In genomic region chr7:30184641-30185348, GRCm38 (mm10) we compare ENCODE assay signal across 10 mouse cellular contexts. TPM values are rescaled to one million over a fixed set of nuclear protein-coding genes. Genes with fewer than 3 reads are reported as not detected.
DNase-seq lines count a peak whose midpoint lies in the region; ATAC-seq and TF ChIP-seq lines count a peak whose summit lies in the region.
"Had no signal": no experiment of that assay in that cellular context is flagged by ENCODE, and none has a peak within 500 bp of the region (broad histone marks: within the 10 kb centered on the region; RNA-seq: fewer than 3 reads in every experiment).

No protein-coding gene starts in this region.

- TF ChIP-seq POLR2A in cerebellum, adult 2 months (IDR thresholded peaks at IDR 0.05; ENCODE audit: borderline replicate concordance, insufficient read depth, low read length): no peak
- no peak for TF ChIP-seq POLR2A in kidney, adult 2 months (IDR thresholded peaks at IDR 0.05; ENCODE audit: low read depth, low read length)

- H3K4me3 ChIP-seq in cerebellum, adult 2 months (replicated peaks; ENCODE audit: insufficient read depth, low read depth, low read length): no peak overlapping the region
- no peak overlapping the region for H3K4me3 ChIP-seq in kidney, adult 2 months (ENCODE audit: insufficient read depth, low read depth, low read length)
- peak overlapping the region; percentile 72 for H3K4me3 ChIP-seq in E14TG2a.4 (replicated peaks; ENCODE audit: low read length)
- no peak overlapping the region for H3K4me3 ChIP-seq in hindbrain, postnatal 0 days (ENCODE audit: low read length)
- no peak overlapping the region for H3K4me3 ChIP-seq in forebrain, embryonic 14.5 days (ENCODE audit: low read depth, low read length)

- peak overlapping the region; percentile 24; the same call in 1 of the 2 replicates for H3K27ac ChIP-seq in cerebellum, adult 2 months (ENCODE audit: insufficient read depth, low read length)
- peak overlapping the region; percentile 58; the same call in 1 of the 2 replicates for H3K27ac ChIP-seq in kidney, adult 2 months (ENCODE audit: insufficient read depth, low read depth, low read length)
- H3K27ac ChIP-seq in hindbrain, postnatal 0 days: no peak overlapping the region
- no peak overlapping the region for H3K27ac ChIP-seq in forebrain, embryonic 14.5 days (ENCODE audit: low read depth, low read length)
- H3K27ac ChIP-seq: limb, embryonic 13.5 days; neural tube, embryonic 15.5 days had no signal

- WGBS in cerebellum, adult 2 months: 72% methylated on average over 13 of the region's 13 CpGs
- 76% methylated on average over 13 of the region's 13 CpGs for WGBS in kidney, adult 2 months
- WGBS in hindbrain, postnatal 0 days: 73% methylated on average over 13 of the region's 13 CpGs
- WGBS in forebrain, embryonic 14.5 days: 77% methylated on average over 13 of the region's 13 CpGs

- no peaks in the 10 kb centered on the region for H3K9me3 ChIP-seq in E14TG2a.4 (ENCODE audit: low read length)
- H3K9me3 ChIP-seq in hindbrain, postnatal 0 days (ENCODE audit: low read length): no peaks in the 10 kb centered on the region
- no peaks in the 10 kb centered on the region for H3K9me3 ChIP-seq in forebrain, embryonic 14.5 days (replicated peaks; ENCODE audit: control insufficient read depth, low read length)
- H3K9me3 ChIP-seq: limb, embryonic 13.5 days; neural tube, embryonic 15.5 days had no signal

- H3K27me3 ChIP-seq in cerebellum, adult 2 months (ENCODE audit: control insufficient read depth, insufficient read depth, low read length): no peaks in the 10 kb centered on the region
- no peaks in the 10 kb centered on the region for H3K27me3 ChIP-seq in kidney, adult 2 months (replicated peaks; ENCODE audit: control insufficient read depth, insufficient read depth, low read length)
- no peaks in the 10 kb centered on the region for H3K27me3 ChIP-seq in E14TG2a.4 (ENCODE audit: insufficient read depth, low read length)
- H3K27me3 ChIP-seq in hindbrain, postnatal 0 days (ENCODE audit: insufficient read depth, low read length): no peaks in the 10 kb centered on the region
- no peaks in the 10 kb centered on the region for H3K27me3 ChIP-seq in forebrain, embryonic 14.5 days (replicated peaks; ENCODE audit: control insufficient read depth, insufficient read depth, low read length)
- H3K27me3 ChIP-seq: limb, embryonic 13.5 days; neural tube, embryonic 15.5 days had no signal

- TF ChIP-seq CTCF in cerebellum, adult 2 months (IDR thresholded peaks at IDR 0.05; ENCODE audit: borderline replicate concordance, insufficient read depth, low read depth, low read length): no peak
- TF ChIP-seq CTCF in kidney, adult 2 months (conservative IDR thresholded peaks at IDR 0.05; ENCODE audit: insufficient read depth, insufficient read length, low read depth, low read length): no peak
- TF ChIP-seq CTCF in E14TG2a.4 (conservative IDR thresholded peaks at IDR 0.05; ENCODE audit: low read length): no peak
- TF ChIP-seq CTCF in hindbrain, postnatal 0 days (IDR thresholded peaks at IDR 0.05; ENCODE audit: low read depth): no peak

- peaks cover 30% of the 10 kb centered on the region for H3K4me1 ChIP-seq in cerebellum, adult 2 months (ENCODE audit: control insufficient read depth, insufficient read depth, low read length)
- peaks cover 5% of the 10 kb centered on the region; the same call in 1 of the 2 replicates for H3K4me1 ChIP-seq in kidney, adult 2 months (ENCODE audit: control insufficient read depth, insufficient read depth, low read length)
- peaks cover 80% of the 10 kb centered on the region for H3K4me1 ChIP-seq in E14TG2a.4 (replicated peaks; ENCODE audit: low read depth, low read length)
- H3K4me1 ChIP-seq in hindbrain, postnatal 0 days (ENCODE audit: insufficient read depth, low read length): peaks cover 3% of the 10 kb centered on the region; the same call in 1 of the 2 replicates
- H3K4me1 ChIP-seq in forebrain, embryonic 14.5 days (ENCODE audit: control insufficient read depth, insufficient read depth, low read length): no peaks in the 10 kb centered on the region

- no peak for ATAC-seq in hindbrain, postnatal 0 days
- ATAC-seq in forebrain, embryonic 14.5 days: no peak

- DNase-seq in cerebellum, adult 2 months: no peak
- no peak for DNase-seq in cerebellum, postnatal 4 days (ENCODE audit: low spot score in 2 of 2)
- DNase-seq in kidney, adult 2 months: no peak
- DNase-seq in kidney, postnatal 25 days: no peak
- peak; percentile 1 for DNase-seq in hindbrain, postnatal 0 days (ENCODE audit: low spot score)
- DNase-seq in forebrain, embryonic 14.5 days (ENCODE audit: low spot score): no peak
- no peak for DNase-seq in Muller cell, postnatal 12 days (ENCODE audit: inconsistent ontology term)

- no peak overlapping the region for H3K9ac ChIP-seq in hindbrain, postnatal 0 days (replicated peaks; ENCODE audit: low read length)
- H3K9ac ChIP-seq in forebrain, embryonic 14.5 days (ENCODE audit: low read length): no peak overlapping the region
- H3K9ac ChIP-seq: limb, embryonic 13.5 days had no signal

- H3K36me3 ChIP-seq in kidney, adult 2 months (ENCODE audit: control insufficient read depth, insufficient read depth, low read length): no peaks in the 10 kb centered on the region; the same call in 1 of the 2 replicates
- peaks cover 51% of the 10 kb centered on the region for H3K36me3 ChIP-seq in E14TG2a.4 (ENCODE audit: insufficient read depth, low read length)
- H3K36me3 ChIP-seq in hindbrain, postnatal 0 days (ENCODE audit: insufficient read depth, low read length): peaks cover 36% of the 10 kb centered on the region
- H3K36me3 ChIP-seq in forebrain, embryonic 14.5 days (ENCODE audit: control insufficient read depth, insufficient read depth, low read length): peaks cover 45% of the 10 kb centered on the region

- no peak overlapping the region for H3K4me2 ChIP-seq in hindbrain, postnatal 0 days (ENCODE audit: low read depth, low read length)
- no peak overlapping the region for H3K4me2 ChIP-seq in forebrain, embryonic 14.5 days (ENCODE audit: low read length)

RNA-seq across cellular contexts. Expression of gene Cox7a1, which starts 0.9 kb away (rescaled TPM):
- polyA plus RNA-seq in cerebellum, adult 2 months (2012; rRNA removed): 24.7 and 32.0 TPM in 2 replicates
- 76.0 and 141 TPM in 2 replicates for polyA plus RNA-seq in kidney, adult 2 months (2012; rRNA removed)
- total RNA-seq in hindbrain, postnatal 0 days (2014; rRNA removed): not detected in 2 replicates
- 8.1 and 9.7 TPM in 2 replicates for polyA plus RNA-seq in hindbrain, postnatal 0 days (2015; fragmentation: Nextera tagmentation; extraction: Ambion mirVana)
- polyA plus RNA-seq in forebrain, embryonic 14.5 days (2014; fragmentation: Nextera tagmentation; extraction: Ambion mirVana): 4.8 and 5.5 TPM in 2 replicates

RNA-seq across cellular contexts. Expression of gene Capns1, which starts 13.8 kb away (rescaled TPM):
- polyA plus RNA-seq in cerebellum, adult 2 months (2012; rRNA removed): 463 and 475 TPM in 2 replicates
- polyA plus RNA-seq in kidney, adult 2 months (2012; rRNA removed): 724 and 781 TPM in 2 replicates
- 289 and 322 TPM in 2 replicates for total RNA-seq in hindbrain, postnatal 0 days (2014; rRNA removed)
- 83.8 and 84.6 TPM in 2 replicates for polyA plus RNA-seq in hindbrain, postnatal 0 days (2015; fragmentation: Nextera tagmentation; extraction: Ambion mirVana)
- polyA plus RNA-seq in forebrain, embryonic 14.5 days (2014; fragmentation: Nextera tagmentation; extraction: Ambion mirVana): 50.8 and 56.9 TPM in 2 replicates

RNA-seq across cellular contexts. Expression of gene Zfp146, which starts 15.2 kb away (rescaled TPM):
- 37.6 and 38.0 TPM in 2 replicates for polyA plus RNA-seq in cerebellum, adult 2 months (2012; rRNA removed)
- polyA plus RNA-seq in kidney, adult 2 months (2012; rRNA removed): 11.1 and 11.8 TPM in 2 replicates
- 40.6 and 46.4 TPM in 2 replicates for total RNA-seq in hindbrain, postnatal 0 days (2014; rRNA removed)
- polyA plus RNA-seq in hindbrain, postnatal 0 days (2015; fragmentation: Nextera tagmentation; extraction: Ambion mirVana): 10.0 and 10.2 TPM in 2 replicates
- polyA plus RNA-seq in forebrain, embryonic 14.5 days (2014; fragmentation: Nextera tagmentation; extraction: Ambion mirVana): 27.4 and 29.0 TPM in 2 replicates

RNA-seq across cellular contexts. Expression of gene Polr2i, which starts 47.0 kb away (rescaled TPM):
- polyA plus RNA-seq in cerebellum, adult 2 months (2012; rRNA removed): 167 and 182 TPM in 2 replicates
- 187 and 196 TPM in 2 replicates for polyA plus RNA-seq in kidney, adult 2 months (2012; rRNA removed)
- total RNA-seq in hindbrain, postnatal 0 days (2014; rRNA removed): 65.9 and 98.4 TPM in 2 replicates
- polyA plus RNA-seq in hindbrain, postnatal 0 days (2015; fragmentation: Nextera tagmentation; extraction: Ambion mirVana): 177 and 189 TPM in 2 replicates
- 191 and 256 TPM in 2 replicates for polyA plus RNA-seq in forebrain, embryonic 14.5 days (2014; fragmentation: Nextera tagmentation; extraction: Ambion mirVana)

RNA-seq across cellular contexts. Expression of gene Tbcb, which starts 47.3 kb away (rescaled TPM):
- 134 and 147 TPM in 2 replicates for polyA plus RNA-seq in cerebellum, adult 2 months (2012; rRNA removed)
- polyA plus RNA-seq in kidney, adult 2 months (2012; rRNA removed): 51.8 and 72.2 TPM in 2 replicates
- total RNA-seq in hindbrain, postnatal 0 days (2014; rRNA removed): 123 and 129 TPM in 2 replicates
- 466 and 473 TPM in 2 replicates for polyA plus RNA-seq in hindbrain, postnatal 0 days (2015; fragmentation: Nextera tagmentation; extraction: Ambion mirVana)
- polyA plus RNA-seq in forebrain, embryonic 14.5 days (2014; fragmentation: Nextera tagmentation; extraction: Ambion mirVana): 376 and 384 TPM in 2 replicates

Comparison
In these comparisons a context has a peak if more than half of its experiments do, and no peak if none do; other contexts are left out.
1. H3K27ac ChIP-seq: peak in cerebellum, adult 2 months (single experiment) and kidney, adult 2 months (single experiment); none in hindbrain, postnatal 0 days (single experiment) and forebrain, embryonic 14.5 days (single experiment).